Mouse (Mus musculus): ENCODE measurements around the gene Igsf11.

GRCm38 (mm10) chr16:38961865-38962264 is 69.4 kb downstream of the Igsf11 start:
- TF ChIP-seq POLR2A (IDR thresholded peaks at IDR 0.05; ENCODE audit: control insufficient read depth in 1 of 2, insufficient read depth in 1 of 2, low read depth in 1 of 2, low read length in 2 of 2, poor library complexity in 1 of 2), result no peak
- TF ChIP-seq MYC (IDR thresholded peaks at IDR 0.05; ENCODE audit: low read depth, low read length), result no peak
- no peak for TF ChIP-seq CTCF (IDR thresholded peaks at IDR 0.05 in 2 of 3, conservative IDR thresholded peaks at IDR 0.05 in 1 of 3; ENCODE audit: control insufficient read depth in 1 of 3, insufficient read depth in 1 of 3, low read depth in 2 of 3, low read length in 3 of 3, poor library complexity in 1 of 3, severe bottlenecking in 1 of 3)
